Mouse (Mus musculus) lung, adult 2 months (tissue): ENCODE data around the gene Gpr26.

Experiments used
- CTCF ChIP-seq: fragments of 200-500 bp; IDR thresholded peaks from 2 replicates; pipeline ENCODE4 v1.5.1; 2011; ENCODE audit warnings: mild to moderate bottlenecking, low read length, control low read depth; ENCODE audit not compliant: insufficient read depth
- POLR2A ChIP-seq: fragments of 200-500 bp; IDR thresholded peaks from 2 replicates; pipeline ENCODE4 v1.6.1; 2011; ENCODE audit warnings: low read depth, mild to moderate bottlenecking, control low read depth, low read length, borderline replicate concordance; ENCODE audit errors: extremely low read depth

DNA sequence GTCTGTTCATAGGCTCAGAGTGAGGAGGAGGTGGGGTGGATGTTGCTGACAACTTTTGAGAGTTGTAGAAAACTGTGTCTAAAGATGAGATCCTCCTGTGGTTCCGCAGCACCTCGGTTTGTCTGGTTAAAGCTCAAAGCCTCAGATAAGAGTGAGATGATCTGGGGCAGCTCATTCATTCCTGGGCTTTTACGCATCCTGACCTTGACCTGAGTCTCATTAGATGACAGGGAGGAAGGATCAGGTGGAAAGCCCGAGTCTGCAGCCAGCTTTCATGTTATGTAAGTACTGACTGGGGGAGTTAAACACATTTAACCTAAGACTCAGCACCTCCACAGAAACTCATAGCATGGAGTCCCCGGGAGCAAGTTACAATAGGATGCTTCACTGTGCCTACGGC, 60.4 kb downstream of the Gpr26 start:
- TF ChIP-seq CTCF, result no peak
- no peak for TF ChIP-seq POLR2A
